In genomic region chr10:79853860-79854795, GRCm38 (mm10) we compare ENCODE assay signal across 8 mouse cellular contexts. TPM values are rescaled to one million over a fixed set of nuclear protein-coding genes. Genes with fewer than 3 reads are reported as not detected.
DNase-seq lines count a peak whose midpoint lies in the region; ATAC-seq and TF ChIP-seq lines count a peak whose summit lies in the region.

Gene Ptbp1 (plus strand): TSS chr10:79854427.

- H3K4me3 ChIP-seq in embryonic facial prominence, embryonic 14.5 days (ENCODE audit: low read depth, low read length): peak within 1 kb of the TSS; percentile 96
- H3K4me3 ChIP-seq in heart, adult 2 months: peak within 1 kb of the TSS; percentile 97
- peak within 1 kb of the TSS; percentile 99 for H3K4me3 ChIP-seq in limb, embryonic 13.5 days
- H3K4me3 ChIP-seq in midbrain, embryonic 16.5 days (ENCODE audit: low read depth, low read length): peak within 1 kb of the TSS; percentile 83

- H3K36me3 ChIP-seq in embryonic facial prominence, embryonic 14.5 days (ENCODE audit: control insufficient read depth, insufficient read depth, low read length): peaks cover 31% of the 10 kb centered on the region
- peaks cover 8% of the 10 kb centered on the region; the same call in 1 of the 2 replicates for H3K36me3 ChIP-seq in heart, adult 2 months (ENCODE audit: control insufficient read depth, insufficient read depth, low read length)
- H3K36me3 ChIP-seq in limb, embryonic 13.5 days: peaks cover 33% of the 10 kb centered on the region
- peaks cover under 1% of the 10 kb centered on the region for H3K36me3 ChIP-seq in midbrain, embryonic 16.5 days (ENCODE audit: control insufficient read depth, insufficient read depth, low read length)

- TF ChIP-seq EP300 in heart, adult 2 months (IDR thresholded peaks at IDR 0.05; ENCODE audit: insufficient read depth, low read depth, low read length): peak; percentile 84

- H3K9ac ChIP-seq in embryonic facial prominence, embryonic 14.5 days (ENCODE audit: low read depth, low read length): peak within 1 kb of the TSS; percentile 99
- H3K9ac ChIP-seq in heart, adult 2 months (ENCODE audit: low read depth, low read length): peak within 1 kb of the TSS; percentile 85
- H3K9ac ChIP-seq in limb, embryonic 13.5 days: peak within 1 kb of the TSS; percentile 97
- peak within 1 kb of the TSS; percentile 95 for H3K9ac ChIP-seq in midbrain, embryonic 16.5 days (ENCODE audit: low read depth, low read length)

- no peaks in the 10 kb centered on the region for H3K27me3 ChIP-seq in embryonic facial prominence, embryonic 14.5 days (replicated peaks; ENCODE audit: control insufficient read depth, insufficient read depth, low read length)
- no peaks in the 10 kb centered on the region for H3K27me3 ChIP-seq in heart, adult 2 months (ENCODE audit: control insufficient read depth, insufficient read depth, low read length)
- no peaks in the 10 kb centered on the region for H3K27me3 ChIP-seq in limb, embryonic 13.5 days
- H3K27me3 ChIP-seq in midbrain, embryonic 16.5 days (ENCODE audit: control insufficient read depth, insufficient read depth, low read depth, low read length): no peaks in the 10 kb centered on the region

- TF ChIP-seq POLR2A in heart, adult 2 months (IDR thresholded peaks at IDR 0.05; ENCODE audit: insufficient read depth, low read depth, low read length): peak; percentile 91

- peaks cover 48% of the 10 kb centered on the region for H3K4me1 ChIP-seq in embryonic facial prominence, embryonic 14.5 days (ENCODE audit: control insufficient read depth, insufficient read depth, low read length)
- peaks cover 47% of the 10 kb centered on the region for H3K4me1 ChIP-seq in heart, adult 2 months (ENCODE audit: control insufficient read depth, insufficient read depth, low read length)
- peaks cover 59% of the 10 kb centered on the region for H3K4me1 ChIP-seq in limb, embryonic 13.5 days
- peaks cover 55% of the 10 kb centered on the region for H3K4me1 ChIP-seq in midbrain, embryonic 16.5 days (ENCODE audit: control insufficient read depth, insufficient read depth, low read length)

- peak; percentile 90 for ATAC-seq in embryonic facial prominence, embryonic 14.5 days (ENCODE audit: low read depth)
- peak; percentile 93 for ATAC-seq in limb, embryonic 13.5 days (ENCODE audit: low FRiP score, low read depth)
- peak; percentile 95 for ATAC-seq in midbrain, embryonic 16.5 days

- WGBS in embryonic facial prominence, embryonic 14.5 days: under 1% methylated on average over 67 of the region's 75 CpGs
- under 1% methylated on average over 72 of the region's 75 CpGs for WGBS in heart, adult 2 months
- WGBS in limb, embryonic 13.5 days: under 1% methylated on average over 64 of the region's 75 CpGs
- WGBS in midbrain, embryonic 16.5 days: under 1% methylated on average over 75 of the region's 75 CpGs

- peak within 1 kb of the TSS; percentile 99 for H3K4me2 ChIP-seq in embryonic facial prominence, embryonic 14.5 days (ENCODE audit: low read depth, low read length)
- H3K4me2 ChIP-seq in limb, embryonic 13.5 days (replicated peaks): peak within 1 kb of the TSS; percentile 100
- H3K4me2 ChIP-seq in midbrain, embryonic 16.5 days (ENCODE audit: low read length): peak within 1 kb of the TSS; percentile 98

- no peak for TF ChIP-seq CTCF in heart, adult 2 months (IDR thresholded peaks at IDR 0.05)

- H3K27ac ChIP-seq in embryonic facial prominence, embryonic 14.5 days (replicated peaks; ENCODE audit: low read depth, low read length): peak within 1 kb of the TSS; percentile 100
- peak within 1 kb of the TSS; percentile 99 for H3K27ac ChIP-seq in heart, adult 2 months
- H3K27ac ChIP-seq in limb, embryonic 13.5 days: peak within 1 kb of the TSS; percentile 100
- peak within 1 kb of the TSS; percentile 100 for H3K27ac ChIP-seq in midbrain, embryonic 16.5 days (ENCODE audit: low read length)

- peaks cover 3% of the 10 kb centered on the region for H3K79me2 ChIP-seq in heart, adult 2 months (replicated peaks; ENCODE audit: control insufficient read depth, insufficient read depth, low read length)

- DNase-seq in 3T3-L1 (ENCODE audit: low read depth, low spot score): peak; percentile 100
- DNase-seq in adrenal gland, postnatal 4 days (ENCODE audit: low spot score in 2 of 2): peak; percentile 93 to 99
- peak; percentile 100 for DNase-seq in embryonic facial prominence, embryonic 14.5 days (ENCODE audit: low spot score)
- peak; percentile 97 to 99 for DNase-seq in heart, adult 2 months
- peak; percentile 99 for DNase-seq in kidney, adult 8-10 months
- peak; percentile 95 to 99 for DNase-seq in spleen, postnatal 10 days (ENCODE audit: low spot score in 2 of 2)

- intact Hi-C loops in heart, adult 2 months (cut with DNase I): loop anchor here (5.0 kb wide), 2 partner anchors 183 to 313 kb away; partner anchors contain the start of genes Cirbp and Polr2e

- H3K9me3 ChIP-seq in embryonic facial prominence, embryonic 14.5 days (ENCODE audit: control insufficient read depth, low read length): no peaks in the 10 kb centered on the region
- no peaks in the 10 kb centered on the region for H3K9me3 ChIP-seq in limb, embryonic 13.5 days
- no peaks in the 10 kb centered on the region for H3K9me3 ChIP-seq in midbrain, embryonic 16.5 days (replicated peaks; ENCODE audit: control insufficient read depth, low read length, poor library complexity, severe bottlenecking)

RNA-seq across cellular contexts. Expression of gene Ptbp1, which starts in this region (rescaled TPM):
- 100 to 1,000 TPM; 344 to 389 TPM for total RNA-seq in adrenal gland, postnatal 4 days (2021)
- 198 and 254 TPM in 2 replicates for polyA plus RNA-seq in embryonic facial prominence, embryonic 14.5 days (2014; fragmentation: Nextera tagmentation; extraction: Ambion mirVana)
- 10 to 100 TPM; 43.9 to 51.8 TPM for total RNA-seq in heart, adult 2 months (2021)
- 47.5 and 52.6 TPM in 2 replicates for polyA plus RNA-seq in heart, adult 2 months (2012; rRNA removed)
- polyA plus RNA-seq in limb, embryonic 13.5 days (2015; fragmentation: Nextera tagmentation; extraction: Ambion mirVana): 347 and 366 TPM in 2 replicates
- 58.8 and 65.1 TPM in 2 replicates for polyA plus RNA-seq in midbrain, embryonic 16.5 days (2015; fragmentation: Nextera tagmentation; extraction: Ambion mirVana)

Comparison
In these comparisons a context has a peak if more than half of its experiments do, and no peak if none do; other contexts are left out.
1. Peak in every context shown above with its lines: DNase-seq, ATAC-seq, H3K4me3 ChIP-seq and H3K27ac ChIP-seq.
2. RNA of gene Ptbp1 (total RNA-seq): 344 to 389 TPM in adrenal gland, postnatal 4 days; 43.9 to 51.8 TPM in heart, adult 2 months; every median in the first group is over 4 times any median in the second.